Mouse (Mus musculus) limb, embryonic 14.5 days (tissue): Measurements from ENCODE around the gene Cox20. TPM values are rescaled to one million over a fixed set of nuclear protein-coding genes. Genes with fewer than 3 reads are reported as not detected.

Experiments
- ATAC-seq: fragments of 200-750 bp; cut with Nextera tagmentation; 2 replicates; pipeline ENCODE4 v1.8.0; 2017; ENCODE audit warnings: low read depth, moderate number of reproducible peaks, moderate TSS enrichment; ENCODE audit not compliant: low FRiP score
- DNase-seq: peaks from one replicate; pipeline ENCODE4 v3.0.0-alpha.2; 2015; ENCODE audit warnings: low spot score
- H3K27ac ChIP-seq: fragments of 300-500 bp; sonication (generic); replicated peaks from 2 replicates; pipeline ENCODE4 v1.5.1; 2014; ENCODE audit warnings: low read depth, mild to moderate bottlenecking, low read length, moderate library complexity, mixed read lengths
- H3K27me3 ChIP-seq: fragments of 300-500 bp; sonication (generic); 2 replicates; pipeline ENCODE4 v1.6.1; 2014; ENCODE audit warnings: low read length, mixed read lengths; ENCODE audit not compliant: control insufficient read depth, insufficient read depth
- H3K36me3 ChIP-seq: fragments of 300-500 bp; sonication (generic); 2 replicates; pipeline ENCODE4 v1.6.1; 2014; ENCODE audit warnings: mild to moderate bottlenecking, low read length, moderate library complexity, mixed read lengths; ENCODE audit not compliant: control insufficient read depth, insufficient read depth
- H3K4me1 ChIP-seq: fragments of 300-500 bp; sonication (generic); 2 replicates; pipeline ENCODE4 v1.6.1; 2014; ENCODE audit warnings: antibody characterized with exemption, low read length, mixed read lengths; ENCODE audit not compliant: control insufficient read depth, insufficient read depth
- H3K4me2 ChIP-seq: fragments of 300-500 bp; sonication (generic); replicated peaks from 2 replicates; pipeline ENCODE4 v1.6.1; 2014; ENCODE audit warnings: low read depth, mild to moderate bottlenecking, low read length, moderate library complexity; ENCODE audit not compliant: severe bottlenecking
- H3K4me3 ChIP-seq: fragments of 300-500 bp; sonication (generic); replicated peaks from 2 replicates; pipeline ENCODE4 v1.5.1; 2014; ENCODE audit warnings: low read length
- H3K9ac ChIP-seq: fragments of 300-500 bp; sonication (generic); 2 replicates; pipeline ENCODE4 v1.6.1; 2014; ENCODE audit warnings: mild to moderate bottlenecking, low read depth, low read length, moderate library complexity; ENCODE audit not compliant: severe bottlenecking
- H3K9me3 ChIP-seq: fragments of 300-500 bp; sonication (generic); 2 replicates; pipeline ENCODE4 v1.6.1; 2016; ENCODE audit warnings: low read length; ENCODE audit not compliant: control insufficient read depth
- POLR2A ChIP-seq: fragments of 200-500 bp; IDR thresholded peaks from 2 replicates; pipeline ENCODE4 v1.8.0; 2012; ENCODE audit warnings: inconsistent platforms, mild to moderate bottlenecking, moderate library complexity, borderline replicate concordance; ENCODE audit not compliant: insufficient read depth, insufficient read length; ENCODE audit errors: extremely low read depth
- WGBS: fragments of 180-500 bp; shearing (Covaris S2); extraction: QIAGEN DNeasy Blood & Tissue Kit; methylation state at CpG from one replicate; pipeline ENCODE4 v1.1.7; 2014; 5-methylcytosine and 5-hydroxymethylcytosine counted together
- polyA plus RNA-seq, 2 experiments: library from polyadenylated mRNA; depleted of rRNA in 1 of 2; stranded (reverse) in 1 of 2; unstranded in 1 of 2; fragments of >200 nt; fragmentation: Nextera tagmentation in 1 of 2; extraction: Ambion mirVana in 1 of 2; gene quantifications; 2 replicates each; pipeline versions ENCODE4 v1.2.1 to v1.2.3; 2012 to 2014

Gene Cox20
- polyA plus RNA-seq, 2 experiments, result 72.8 to 116 TPM

DNA sequence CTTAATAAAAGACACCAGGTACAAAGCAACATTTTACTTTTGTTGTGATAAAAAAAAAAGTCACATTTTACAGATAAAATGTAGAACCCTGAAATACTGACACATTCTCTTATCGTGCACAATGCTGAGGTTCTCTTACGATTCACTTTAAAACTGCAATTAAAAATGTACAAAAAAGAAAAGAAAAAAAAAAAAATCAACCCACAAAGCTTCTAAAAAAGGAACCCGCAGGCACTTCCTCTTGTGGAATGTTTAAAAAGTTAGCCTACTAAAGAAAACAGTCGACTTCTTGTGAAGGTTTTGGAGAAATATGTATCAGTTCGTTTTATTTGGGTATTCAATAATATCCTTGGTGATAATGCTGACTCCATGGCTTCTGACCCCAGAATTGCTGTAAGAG is 10.1 kb downstream of the Cox20 start:
- ATAC-seq, result no peak

DNA sequence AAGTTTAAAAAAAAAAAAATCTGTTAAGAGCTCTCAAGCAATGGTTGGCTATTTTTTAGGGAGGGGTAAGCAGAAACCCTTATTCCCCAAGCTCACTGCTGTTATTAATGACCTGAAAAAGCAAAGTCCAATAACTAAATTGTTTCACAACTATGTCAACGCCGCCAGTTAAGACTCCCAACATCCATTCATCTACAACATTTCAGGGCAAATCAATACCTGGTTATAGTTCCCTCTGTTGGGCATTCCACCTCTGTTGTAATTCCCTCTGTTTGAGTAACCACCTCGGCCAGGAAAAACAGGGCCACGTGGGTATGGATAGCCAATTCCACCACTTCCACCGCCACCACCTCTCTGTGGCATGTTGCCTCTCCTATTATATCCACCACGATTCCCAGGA is 11.0 kb downstream of the Cox20 start:
- Histone ChIP-seq H3K4me1 (peaks cover 9% of the 10 kb centered on the region), H3K4me2 (no peak overlapping the region), H3K27me3 (no peaks in the 10 kb centered on the region), H3K27ac (no peak overlapping the region), H3K9me3 (no peaks in the 10 kb centered on the region), H3K4me3 (no peak overlapping the region), H3K36me3 (peaks cover 89% of the 10 kb centered on the region), H3K9ac (no peak overlapping the region)
- DNase-seq, result no peak
- WGBS, result 68% methylated on average over 6 of the region's 6 CpGs
- no peak for ATAC-seq
- no peak for TF ChIP-seq POLR2A

More for the DNA sequence above, 10.1 kb downstream of the Cox20 start:
- no peak for TF ChIP-seq POLR2A
- peaks cover 5% of the 10 kb centered on the region; the same call in 1 of the 2 replicates for H3K4me1 ChIP-seq
- no peak overlapping the region for H3K9ac ChIP-seq
- H3K4me2 ChIP-seq, result no peak overlapping the region
- H3K36me3 ChIP-seq, result peaks cover 88% of the 10 kb centered on the region
- no peaks in the 10 kb centered on the region for H3K9me3 ChIP-seq
- no peak overlapping the region for H3K27ac ChIP-seq
- H3K4me3 ChIP-seq, result no peak overlapping the region
- 78% methylated on average over 5 of the region's 5 CpGs for WGBS
- H3K27me3 ChIP-seq, result no peaks in the 10 kb centered on the region
- no peak for DNase-seq

DNA sequence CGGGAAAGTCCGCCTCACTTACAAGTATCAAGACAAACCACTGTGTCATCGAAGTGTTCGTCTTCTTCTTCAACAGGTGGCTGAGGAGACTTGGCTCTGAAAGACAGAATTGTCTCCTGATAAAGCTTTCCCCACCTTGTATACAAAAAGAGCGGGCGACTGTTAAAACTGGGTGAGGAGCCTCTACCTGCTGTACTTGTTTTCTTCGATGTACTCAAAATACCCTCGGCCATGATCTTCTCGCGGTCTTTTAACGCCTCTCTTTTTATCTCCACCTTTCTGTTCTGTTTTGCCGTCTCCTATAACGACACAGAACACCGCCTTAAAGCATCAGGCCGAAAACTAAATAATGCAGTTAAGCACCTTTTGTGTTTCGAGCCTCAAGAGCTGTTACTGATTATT is 16.9 kb downstream of the Cox20 start:
- Histone ChIP-seq H3K9ac (peak overlapping the region; percentile 100), H3K27ac (peak overlapping the region; percentile 99), H3K4me1 (peaks cover 11% of the 10 kb centered on the region), H3K36me3 (peaks cover 43% of the 10 kb centered on the region), H3K9me3 (no peaks in the 10 kb centered on the region), H3K27me3 (no peaks in the 10 kb centered on the region), H3K4me2 (peak overlapping the region; percentile 81), H3K4me3 (peak overlapping the region; percentile 100)
- ATAC-seq, result no peak
- under 1% methylated on average over 16 of the region's 16 CpGs for WGBS
- DNase-seq, result no peak
- no peak for TF ChIP-seq POLR2A

DNA sequence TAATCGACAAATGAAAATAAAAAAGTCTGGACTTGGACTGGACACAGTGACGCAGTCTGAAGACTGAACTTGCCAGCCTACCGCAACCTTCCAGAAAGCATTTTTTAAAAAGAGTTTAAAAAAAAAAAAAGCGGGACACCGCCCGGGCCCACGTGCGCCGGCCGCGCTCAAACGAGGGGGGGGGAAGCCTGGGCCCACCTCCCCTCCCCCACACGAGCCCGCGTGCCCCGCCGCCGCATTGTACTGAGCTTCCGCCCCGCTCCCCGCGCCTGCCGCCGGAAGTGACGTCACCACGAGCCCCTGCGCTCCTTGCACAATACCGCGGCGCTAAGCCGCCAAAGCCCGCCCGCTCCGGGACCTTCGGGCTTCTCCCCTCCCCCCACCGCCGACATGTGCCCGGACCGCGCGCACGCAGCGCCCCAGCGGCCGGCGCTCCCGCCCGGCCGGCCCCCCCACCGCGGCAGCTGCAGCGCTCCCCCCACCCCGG is 17.4 kb downstream of the Cox20 start:
- peaks cover 38% of the 10 kb centered on the region for H3K36me3 ChIP-seq
- peak overlapping the region; percentile 100 for H3K4me3 ChIP-seq
- peak overlapping the region; percentile 81 for H3K4me2 ChIP-seq
- H3K4me1 ChIP-seq, result peaks cover 11% of the 10 kb centered on the region
- under 1% methylated on average over 21 of the region's 53 CpGs for WGBS
- ATAC-seq (peak; percentile 90), DNase-seq (peak; percentile 92)
- H3K27ac ChIP-seq, result peak overlapping the region; percentile 99
- H3K9me3 ChIP-seq, result no peaks in the 10 kb centered on the region
- no peak for TF ChIP-seq POLR2A
- H3K9ac ChIP-seq, result peak overlapping the region; percentile 100
- H3K27me3 ChIP-seq, result no peaks in the 10 kb centered on the region

GRCm38 (mm10) chr1:178336777-178337481 is 18.0 kb downstream of the Cox20 start:
- H3K27me3 ChIP-seq, result no peaks in the 10 kb centered on the region
- no peak for TF ChIP-seq POLR2A
- peak overlapping the region; percentile 100 for H3K9ac ChIP-seq
- H3K27ac ChIP-seq, result peak overlapping the region; percentile 99
- peaks cover 11% of the 10 kb centered on the region for H3K4me1 ChIP-seq
- H3K4me3 ChIP-seq, result peak overlapping the region; percentile 100
- H3K36me3 ChIP-seq, result peaks cover 33% of the 10 kb centered on the region
- ATAC-seq (peak; percentile 23), DNase-seq (no peak)
- H3K9me3 ChIP-seq, result no peaks in the 10 kb centered on the region
- H3K4me2 ChIP-seq, result 0 out of 2 replicates have a peak overlapping the region, but pooled peaks have one; percentile 15
- WGBS, result 0% methylated on average over 57 of the region's 89 CpGs
